Mouse (Mus musculus): ENCODE measurements around the gene Kcnj10. TPM values are rescaled to one million over a fixed set of nuclear protein-coding genes. Genes with fewer than 3 reads are reported as not detected.

The Kcnj10 gene
- polyA plus RNA-seq, 1 experiment from 2014 or later, result 0.08 TPM

DNA sequence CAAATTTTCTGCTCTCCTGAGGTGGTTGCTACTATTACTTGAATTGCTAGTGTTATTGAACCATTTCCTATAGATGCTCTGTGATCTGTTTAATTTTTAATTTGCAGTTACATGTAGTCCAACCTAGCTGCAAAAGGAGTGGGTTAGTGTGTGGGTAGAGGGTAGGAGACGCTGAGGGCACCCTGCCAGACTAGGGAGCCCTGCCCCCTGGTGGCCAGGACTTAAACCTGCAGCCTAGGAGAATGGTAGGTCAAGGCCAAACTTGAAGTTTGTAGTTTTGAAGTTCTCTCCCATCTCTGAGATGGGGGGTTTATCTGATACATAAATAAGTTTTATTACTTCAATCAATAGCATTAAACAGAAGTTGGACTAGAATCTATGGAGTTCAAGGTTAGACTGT, 16.5 kb downstream of the Kcnj10 start:
- H3K27me3 ChIP-seq (replicated peaks), result no peaks in the 10 kb centered on the region
- WGBS, result 0% methylated on average over 1 of the region's 1 CpGs
- H3K9ac ChIP-seq, result no peak overlapping the region
- H3K27ac ChIP-seq, result no peak overlapping the region
- ATAC-seq, result no peak
- no peak overlapping the region for H3K4me3 ChIP-seq (replicated peaks)
- H3K4me2 ChIP-seq (replicated peaks), result no peak overlapping the region
- no peaks in the 10 kb centered on the region for H3K36me3 ChIP-seq
- H3K9me3 ChIP-seq, result no peaks in the 10 kb centered on the region
- no peaks in the 10 kb centered on the region for H3K4me1 ChIP-seq (replicated peaks)

GRCm38 (mm10) chr1:172358341-172358740, 17.3 kb downstream of the Kcnj10 start:
- no peak for ATAC-seq
- H3K27me3 ChIP-seq (replicated peaks), result no peaks in the 10 kb centered on the region
- H3K36me3 ChIP-seq, result no peaks in the 10 kb centered on the region
- H3K4me1 ChIP-seq (replicated peaks), result no peaks in the 10 kb centered on the region
- H3K27ac ChIP-seq, result no peak overlapping the region
- no peak overlapping the region for H3K4me2 ChIP-seq (replicated peaks)
- H3K9ac ChIP-seq, result no peak overlapping the region
- H3K9me3 ChIP-seq, result no peaks in the 10 kb centered on the region
- WGBS, result 80% methylated on average over 10 of the region's 10 CpGs
- no peak overlapping the region for H3K4me3 ChIP-seq (replicated peaks)

DNA sequence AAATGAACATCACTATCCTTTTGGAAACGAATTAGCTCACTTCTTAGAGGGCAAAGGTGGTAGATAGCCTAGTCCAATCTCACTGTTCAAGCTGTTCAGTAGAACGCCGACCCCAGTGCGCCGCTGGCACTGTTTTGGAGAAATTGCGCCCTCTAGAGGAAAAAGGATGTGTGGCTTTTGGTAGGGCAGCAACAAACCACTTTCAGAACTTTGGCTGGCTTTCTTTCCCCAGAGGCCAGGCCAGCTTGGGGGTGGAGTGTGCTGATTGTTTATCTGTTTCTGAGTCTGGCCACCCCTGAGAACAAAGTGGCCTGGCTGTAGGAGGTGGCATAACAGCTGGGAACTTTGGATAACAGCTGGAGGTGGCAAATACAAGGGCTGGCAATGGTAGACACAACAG, 23.7 kb downstream of the Kcnj10 start:
- Histone ChIP-seq H3K4me1 (replicated peaks) (no peaks in the 10 kb centered on the region), H3K4me3 (replicated peaks) (no peak overlapping the region), H3K36me3 (no peaks in the 10 kb centered on the region), H3K9ac (no peak overlapping the region), H3K9me3 (no peaks in the 10 kb centered on the region), H3K27ac (no peak overlapping the region), H3K27me3 (replicated peaks) (no peaks in the 10 kb centered on the region), H3K4me2 (replicated peaks) (no peak overlapping the region; the same call in 1 of the 2 replicates)
- 18% methylated on average over 6 of the region's 6 CpGs for WGBS
- no peak for ATAC-seq

DNA sequence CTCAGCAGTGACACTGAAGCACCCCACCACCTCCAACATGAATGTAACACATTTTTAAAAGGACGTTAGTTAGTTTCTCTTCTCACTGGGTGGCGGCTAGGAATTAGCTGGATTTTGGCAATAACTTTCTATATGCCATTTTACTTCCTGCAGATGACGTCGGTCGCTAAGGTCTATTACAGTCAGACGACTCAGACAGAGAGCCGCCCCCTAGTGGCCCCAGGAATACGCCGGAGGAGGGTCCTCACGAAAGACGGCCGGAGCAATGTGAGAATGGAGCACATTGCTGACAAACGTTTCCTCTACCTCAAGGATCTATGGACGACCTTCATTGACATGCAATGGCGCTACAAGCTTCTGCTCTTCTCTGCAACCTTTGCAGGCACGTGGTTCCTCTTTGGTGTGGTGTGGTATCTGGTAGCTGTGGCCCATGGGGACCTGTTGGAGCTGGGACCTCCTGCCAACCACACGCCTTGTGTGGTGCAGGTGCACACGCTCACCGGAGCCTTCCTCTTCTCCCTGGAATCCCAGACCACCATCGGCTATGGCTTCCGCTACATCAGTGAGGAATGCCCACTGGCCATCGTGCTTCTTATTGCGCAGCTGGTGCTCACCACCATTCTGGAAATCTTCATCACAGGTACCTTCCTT, 27.9 kb downstream of the Kcnj10 start:
- no peaks in the 10 kb centered on the region for H3K4me1 ChIP-seq (replicated peaks)
- H3K4me3 ChIP-seq (replicated peaks), result no peak overlapping the region
- no peaks in the 10 kb centered on the region for H3K27me3 ChIP-seq (replicated peaks)
- WGBS, result 26% methylated on average over 23 of the region's 23 CpGs
- ATAC-seq, result peak; percentile 64
- H3K9me3 ChIP-seq, result no peaks in the 10 kb centered on the region
- no peak overlapping the region for H3K9ac ChIP-seq
- no peak overlapping the region for H3K27ac ChIP-seq
- no peaks in the 10 kb centered on the region for H3K36me3 ChIP-seq
- peak overlapping the region; percentile 24 for H3K4me2 ChIP-seq (replicated peaks)

DNA sequence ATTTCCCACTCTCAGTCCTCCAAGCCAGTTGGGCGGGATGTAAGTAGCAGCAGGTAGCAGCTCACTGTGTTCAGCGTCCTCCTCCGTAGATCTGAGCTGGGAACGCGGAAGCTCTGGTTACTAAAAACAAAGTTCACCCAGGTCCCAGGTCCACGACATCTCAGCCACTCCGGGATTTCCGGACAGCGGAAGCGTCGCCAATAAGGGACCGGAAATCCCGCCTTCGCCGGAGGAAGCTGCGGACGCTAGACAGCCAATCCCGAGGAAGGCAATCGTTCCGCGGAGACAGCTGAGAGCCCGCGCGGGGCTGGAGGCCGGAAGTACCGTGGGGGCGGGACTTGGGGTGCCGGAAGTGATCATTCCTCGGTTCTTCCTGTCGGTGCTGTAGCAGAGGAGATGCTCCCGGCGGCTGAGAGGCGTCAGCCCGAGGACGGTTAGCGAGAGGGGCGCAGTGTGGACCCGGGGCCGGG, 35.2 kb downstream of the Kcnj10 start, which contains the start of gene Pigm:
Pigm (plus strand) TSS at position 349 of the 470 bp plus-strand sequence.
- Histone ChIP-seq H3K9ac (peak within 1 kb of the TSS; percentile 79), H3K4me2 (replicated peaks) (peak within 1 kb of the TSS; percentile 88), H3K27ac (peak within 1 kb of the TSS; percentile 72), H3K9me3 (no peaks in the 10 kb centered on the region), H3K27me3 (replicated peaks) (no peaks in the 10 kb centered on the region), H3K36me3 (peaks cover 4% of the 10 kb centered on the region), H3K4me3 (replicated peaks) (peak within 1 kb of the TSS; percentile 97), H3K4me1 (replicated peaks) (peaks cover 13% of the 10 kb centered on the region)
- peak; percentile 99 for ATAC-seq
- under 1% methylated on average over 39 of the region's 39 CpGs for WGBS

DNA sequence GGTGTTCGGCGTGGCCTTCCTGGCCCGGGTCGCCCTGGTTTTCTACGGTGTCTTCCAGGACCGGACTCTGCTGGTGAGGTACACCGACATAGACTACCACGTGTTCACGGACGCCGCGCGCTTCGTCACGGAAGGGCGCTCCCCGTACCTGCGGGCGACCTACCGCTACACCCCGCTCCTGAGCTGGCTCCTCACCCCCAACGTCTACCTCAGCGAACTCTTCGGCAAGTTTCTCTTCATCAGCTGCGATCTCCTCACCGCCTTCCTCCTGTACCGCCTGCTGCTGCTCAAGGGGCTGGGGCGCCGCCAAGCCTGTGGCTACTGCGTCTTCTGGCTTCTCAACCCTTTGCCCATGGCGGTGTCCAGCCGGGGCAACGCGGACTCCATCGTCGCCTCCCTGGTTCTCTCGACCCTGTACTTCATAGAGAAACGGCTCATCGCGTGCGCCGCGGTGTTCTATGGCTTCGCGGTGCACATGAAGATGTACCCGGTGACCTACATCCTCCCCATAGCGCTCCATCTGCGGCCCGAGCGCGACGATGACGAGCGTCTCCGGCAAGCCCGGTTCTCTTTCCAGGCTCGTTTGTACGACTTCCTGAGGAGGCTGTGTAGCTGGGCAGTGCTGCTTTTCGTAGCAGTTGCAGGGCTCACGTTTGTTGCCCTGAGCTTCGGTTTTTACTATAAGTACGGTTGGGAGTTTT, 35.9 kb downstream of the Kcnj10 start:
- ATAC-seq, result peak; percentile 67; the same call in 1 of the 2 replicates
- Histone ChIP-seq H3K27me3 (replicated peaks) (no peaks in the 10 kb centered on the region), H3K4me1 (replicated peaks) (peaks cover 13% of the 10 kb centered on the region), H3K9ac (peak overlapping the region; percentile 79), H3K27ac (peak overlapping the region; percentile 72), H3K4me2 (replicated peaks) (peak overlapping the region; percentile 88), H3K36me3 (peaks cover 7% of the 10 kb centered on the region), H3K9me3 (no peaks in the 10 kb centered on the region), H3K4me3 (replicated peaks) (peak overlapping the region; percentile 97)
- 3% methylated on average over 62 of the region's 62 CpGs for WGBS

DNA sequence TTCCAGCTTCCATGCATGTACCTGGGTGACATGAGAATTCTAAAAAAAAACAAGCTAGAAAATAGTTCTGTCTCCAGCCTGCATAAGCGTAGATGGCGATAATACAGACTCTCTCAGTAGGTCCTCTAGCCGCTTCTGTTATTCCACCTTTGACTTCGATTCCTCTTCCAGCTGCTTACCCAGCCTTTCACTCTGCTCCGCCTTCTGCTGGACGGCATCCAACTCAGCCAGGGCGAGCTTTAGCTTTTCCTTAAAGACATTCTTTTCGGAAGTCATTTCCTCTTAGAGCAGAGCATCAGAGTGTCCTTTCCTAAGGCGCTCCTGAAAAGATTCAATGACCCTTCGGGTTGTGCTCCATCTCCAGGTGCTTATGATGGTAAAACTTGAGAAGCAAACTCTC, 39.1 kb downstream of the Kcnj10 start:
- Histone ChIP-seq H3K9ac (no peak overlapping the region), H3K36me3 (peaks cover 7% of the 10 kb centered on the region), H3K4me2 (replicated peaks) (no peak overlapping the region), H3K4me1 (replicated peaks) (peaks cover 13% of the 10 kb centered on the region), H3K9me3 (no peaks in the 10 kb centered on the region), H3K4me3 (replicated peaks) (no peak overlapping the region), H3K27ac (no peak overlapping the region), H3K27me3 (replicated peaks) (no peaks in the 10 kb centered on the region)
- no peak for ATAC-seq
- WGBS, result 62% methylated on average over 10 of the region's 10 CpGs

DNA sequence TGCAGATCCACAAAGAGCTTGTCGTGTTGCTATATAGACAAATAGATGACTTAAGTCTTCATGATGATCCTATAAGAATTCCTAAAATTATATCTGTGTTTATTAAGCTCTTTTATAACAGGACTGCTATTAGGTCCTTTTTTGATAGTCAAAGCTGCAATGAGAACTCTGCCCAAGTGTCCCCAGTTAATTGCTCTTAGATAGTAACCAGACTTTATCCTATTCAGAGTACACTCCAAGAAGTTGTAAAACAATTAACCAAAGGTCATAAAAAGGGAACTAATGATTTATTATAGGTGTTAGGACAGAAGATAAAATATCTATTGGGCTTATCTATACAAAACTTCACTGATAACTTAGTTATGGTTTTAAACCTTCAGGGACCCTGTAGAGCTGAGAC, 41.1 kb downstream of the Kcnj10 start:
- H3K27ac ChIP-seq, result no peak overlapping the region
- WGBS, result 73% methylated on average over 1 of the region's 1 CpGs
- H3K27me3 ChIP-seq (replicated peaks), result no peaks in the 10 kb centered on the region
- peaks cover 13% of the 10 kb centered on the region for H3K4me1 ChIP-seq (replicated peaks)
- no peak overlapping the region for H3K4me2 ChIP-seq (replicated peaks)
- peak; percentile 46 for ATAC-seq
- no peak overlapping the region for H3K9ac ChIP-seq
- H3K36me3 ChIP-seq, result peaks cover 7% of the 10 kb centered on the region
- no peak overlapping the region for H3K4me3 ChIP-seq (replicated peaks)
- H3K9me3 ChIP-seq, result no peaks in the 10 kb centered on the region

DNA sequence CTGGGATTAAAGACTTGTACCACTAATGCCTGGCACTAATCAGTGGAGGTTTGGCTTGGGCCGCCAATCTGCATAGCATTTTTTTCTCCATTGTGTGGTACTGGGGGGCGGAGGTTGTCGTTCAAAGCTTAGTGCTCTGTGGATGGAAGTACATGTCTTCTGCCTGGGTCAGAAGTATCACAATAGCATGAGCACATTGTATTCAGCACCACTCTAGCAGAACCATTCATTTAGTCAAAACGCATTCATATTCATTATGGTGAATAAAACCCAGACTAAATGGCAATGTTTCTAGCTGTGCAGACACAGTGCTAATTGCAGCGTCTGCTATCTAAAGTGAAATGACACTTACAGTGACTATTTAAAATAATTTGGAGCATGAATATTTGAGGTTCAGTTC, 46.2 kb downstream of the Kcnj10 start:
- Histone ChIP-seq H3K9me3 (no peaks in the 10 kb centered on the region), H3K36me3 (no peaks in the 10 kb centered on the region), H3K27ac (no peak overlapping the region), H3K4me1 (replicated peaks) (no peaks in the 10 kb centered on the region), H3K4me2 (replicated peaks) (no peak overlapping the region), H3K27me3 (replicated peaks) (no peaks in the 10 kb centered on the region), H3K9ac (no peak overlapping the region), H3K4me3 (replicated peaks) (no peak overlapping the region)
- no peak for ATAC-seq
- WGBS, result 89% methylated on average over 5 of the region's 5 CpGs

GRCm38 (mm10) chr1:172390769-172391168, 49.8 kb downstream of the Kcnj10 start:
- ATAC-seq, result peak; percentile 66
- Histone ChIP-seq H3K36me3 (no peaks in the 10 kb centered on the region), H3K4me2 (replicated peaks) (no peak overlapping the region), H3K27ac (no peak overlapping the region), H3K27me3 (replicated peaks) (no peaks in the 10 kb centered on the region), H3K4me1 (replicated peaks) (no peaks in the 10 kb centered on the region), H3K9me3 (no peaks in the 10 kb centered on the region), H3K9ac (no peak overlapping the region), H3K4me3 (replicated peaks) (no peak overlapping the region)
- 57% methylated on average over 1 of the region's 1 CpGs for WGBS

GRCm38 (mm10) chr1:172391807-172392581, 51.0 kb downstream of the Kcnj10 start:
- Histone ChIP-seq H3K4me2 (replicated peaks) (peak overlapping the region; percentile 47), H3K4me3 (replicated peaks) (no peak overlapping the region)
- 21% methylated on average over 20 of the region's 20 CpGs for WGBS

GRCm38 (mm10) chr1:172392643-172393170, 51.7 kb downstream of the Kcnj10 start:
- H3K4me3 ChIP-seq (replicated peaks), result no peak overlapping the region
- no peaks in the 10 kb centered on the region; the same call in 1 of the 2 replicates for H3K4me1 ChIP-seq (replicated peaks)
- ATAC-seq, result no peak
- no peak overlapping the region for H3K9ac ChIP-seq
- H3K4me2 ChIP-seq (replicated peaks), result no peak overlapping the region
- no peaks in the 10 kb centered on the region for H3K9me3 ChIP-seq
- H3K27me3 ChIP-seq (replicated peaks), result no peaks in the 10 kb centered on the region
- H3K27ac ChIP-seq, result no peak overlapping the region
- H3K36me3 ChIP-seq, result no peaks in the 10 kb centered on the region
- 76% methylated on average over 2 of the region's 2 CpGs for WGBS

More at GRCm38 (mm10) chr1:172391807-172392581, 51.0 kb downstream of the Kcnj10 start:
- Histone ChIP-seq H3K27me3 (replicated peaks) (no peaks in the 10 kb centered on the region), H3K27ac (no peak overlapping the region), H3K36me3 (no peaks in the 10 kb centered on the region), H3K9ac (0 out of 2 replicates have a peak overlapping the region, but pooled peaks have one; percentile 5), H3K4me1 (replicated peaks) (no peaks in the 10 kb centered on the region; the same call in 1 of the 2 replicates), H3K9me3 (no peaks in the 10 kb centered on the region)
- ATAC-seq, result peak; percentile 39

Measured in intestine, embryonic 15.5 days (tissue).